Mouse (Mus musculus) CD8-positive naive resting alpha-beta T cell, adult 57 days (primary cell): ENCODE measurements around the gene B3galt4. TPM values are rescaled to one million over a fixed set of nuclear protein-coding genes. Genes with fewer than 3 reads are reported as not detected.

ENCODE experiments used
- total RNA-seq: library from RNA; stranded (reverse); gene quantifications from one replicate; pipeline ENCODE4 v1.2.4, GENCODE M21; 2023

Gene B3galt4
- 16.0 TPM for total RNA-seq

GRCm38 (mm10) chr17:33951021-33951946 lies at the start of gene B3galt4:
Gene B3galt4, minus strand, starts transcription at chr17:33951488.

GRCm38 (mm10) chr17:34000150-34000537 lies 48.9 kb upstream of the B3galt4 start, which contains the start of gene H2-K1:
Gene H2-K1, minus strand, starts transcription at chr17:34000347.

GRCm38 (mm10) chr17:33955555-33956214 lies 4.4 kb upstream of the B3galt4 start, which contains the start of the genes Vps52 and Rps18:
Gene Vps52, plus strand, starts transcription at chr17:33955812.
Gene Rps18, minus strand, starts transcription at chr17:33956001.

GRCm38 (mm10) chr17:33940206-33940805 lies 11.0 kb downstream of the B3galt4 start, which contains the start of the genes Pfdn6 and Wdr46:
Gene Pfdn6, minus strand, starts transcription at chr17:33940343.
Gene Wdr46, plus strand, starts transcription at chr17:33940660.

GRCm38 (mm10) chr17:33929371-33930279 lies 21.7 kb downstream of the B3galt4 start, which contains the start of gene Rgl2:
Gene Rgl2, plus strand, starts transcription at chr17:33929543.

GRCm38 (mm10) chr17:33915671-33916250 lies 35.5 kb downstream of the B3galt4 start, which contains the start of the genes Tapbp and Zbtb22:
Gene Tapbp, plus strand, starts transcription at chr17:33915899.
Gene Zbtb22, plus strand, starts transcription at chr17:33915904.

GRCm38 (mm10) chr17:33909077-33909868 lies 42.0 kb downstream of the B3galt4 start, which contains the start of gene Daxx:
Gene Daxx, plus strand, starts transcription at chr17:33909414.

GRCm38 (mm10) chr17:33904835-33905234 lies 46.5 kb downstream of the B3galt4 start, which contains the start of gene Platr17:
Gene Platr17, plus strand, starts transcription at chr17:33905135.

Other genes with a start within 250 kb of the B3galt4 start
- 58.7 TPM for gene March2, start 232.8 kb downstream of the B3galt4 start, total RNA-seq
- 192 TPM for gene Rab11b, start 191.0 kb downstream of the B3galt4 start, total RNA-seq
- gene Angptl4, start 169.7 kb downstream of the B3galt4 start, total RNA-seq, result 1.4 TPM
- gene Kank3, start 141.0 kb downstream of the B3galt4 start, total RNA-seq, result 3.1 TPM
- gene Rps28, start 126.9 kb downstream of the B3galt4 start, total RNA-seq, result 5,360 TPM
- gene Ndufa7, start 126.9 kb downstream of the B3galt4 start, total RNA-seq, result 138 TPM
- gene Cd320, start 108.4 kb downstream of the B3galt4 start, total RNA-seq, result 9.8 TPM
- not detected for gene Gm7029, start 77.7 kb downstream of the B3galt4 start, total RNA-seq
- gene Kifc1, start 60.8 kb downstream of the B3galt4 start, total RNA-seq, result 5.4 TPM
- 1.1 TPM for gene Platr17, start 46.4 kb downstream of the B3galt4 start, total RNA-seq
- 60.9 TPM for gene Daxx, start 42.1 kb downstream of the B3galt4 start, total RNA-seq
- 363 TPM for gene Tapbp, start 35.6 kb downstream of the B3galt4 start, total RNA-seq
- gene Zbtb22, start 35.6 kb downstream of the B3galt4 start, total RNA-seq, result 29.5 TPM
- 159 TPM for gene Rgl2, start 21.9 kb downstream of the B3galt4 start, total RNA-seq
- gene Pfdn6, start 11.1 kb downstream of the B3galt4 start, total RNA-seq, result 61.3 TPM
- 67.7 TPM for gene Wdr46, start 10.8 kb downstream of the B3galt4 start, total RNA-seq
- gene Vps52, start 4.3 kb upstream of the B3galt4 start, total RNA-seq, result 58.6 TPM
- gene Rps18, start 4.5 kb upstream of the B3galt4 start, total RNA-seq, result 2,292 TPM
- gene H2-K1, start 48.9 kb upstream of the B3galt4 start, total RNA-seq, result 4,625 TPM
- gene Ring1, start 73.2 kb upstream of the B3galt4 start, total RNA-seq, result 32.6 TPM
- gene H2-Ke6, start 76.6 kb upstream of the B3galt4 start, total RNA-seq, result 140 TPM
- 91.6 TPM for gene Slc39a7, start 80.2 kb upstream of the B3galt4 start, total RNA-seq
- gene Rxrb, start 80.3 kb upstream of the B3galt4 start, total RNA-seq, result 103 TPM
- 21.9 TPM for gene Col11a2, start 87.9 kb upstream of the B3galt4 start, total RNA-seq
- 24.7 TPM for gene H2-Oa, start 140.9 kb upstream of the B3galt4 start, total RNA-seq
- 62.7 TPM for gene H2-DMa, start 168.1 kb upstream of the B3galt4 start, total RNA-seq
- gene Brd2, start 171.1 kb upstream of the B3galt4 start, total RNA-seq, result 368 TPM
- gene H2-DMb2, start 191.8 kb upstream of the B3galt4 start, total RNA-seq, result 84.9 TPM
- gene H2-DMb1, start 201.6 kb upstream of the B3galt4 start, total RNA-seq, result 48.5 TPM
- 168 TPM for gene Tap1, start 236.1 kb upstream of the B3galt4 start, total RNA-seq
- gene Psmb9, start 236.3 kb upstream of the B3galt4 start, total RNA-seq, result 152 TPM
- 252 TPM for gene Psmb8, start 246.2 kb upstream of the B3galt4 start, total RNA-seq